Mouse (Mus musculus): ENCODE data around the gene 1700029H14Rik. TPM values are rescaled to one million over a fixed set of nuclear protein-coding genes. Genes with fewer than 3 reads are reported as not detected.

The 1700029H14Rik gene
- polyA plus RNA-seq (2012; rRNA removed), result 0.01 TPM in 1 of 2 replicates, not detected in the other

DNA sequence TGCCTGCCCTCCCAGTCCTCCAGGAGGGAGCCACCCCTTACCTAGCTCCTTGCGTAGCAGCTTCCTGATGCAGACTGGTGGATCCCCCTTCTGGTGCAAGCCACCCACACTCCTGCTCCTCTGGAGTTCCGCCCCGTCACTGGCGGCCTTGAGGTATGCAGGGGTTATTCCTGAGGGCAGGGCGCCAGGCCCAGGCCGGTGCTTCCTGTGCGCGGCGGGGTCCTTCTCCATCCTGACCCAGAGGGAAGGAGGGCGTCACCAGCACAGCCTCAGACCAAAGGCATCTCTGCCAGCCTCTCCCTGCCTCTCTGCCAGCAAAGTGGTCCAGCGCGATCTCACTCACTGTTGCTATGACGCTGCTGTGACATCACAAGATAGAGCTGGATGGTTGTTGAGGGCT lies at the start of gene 1700029H14Rik:
TSS of gene 1700029H14Rik (minus strand) at position 344 of the 400 bp plus-strand sequence.

Other genes with a start within 250 kb of the 1700029H14Rik start
- 98.6 and 119 TPM in 2 replicates for gene Tfdp1, start 223.7 kb downstream of the 1700029H14Rik start, polyA plus RNA-seq (2012; rRNA removed)
- not detected in 2 replicates for gene Atp4b, start 165.6 kb downstream of the 1700029H14Rik start, polyA plus RNA-seq (2012; rRNA removed)
- gene Grk1, start 157.4 kb downstream of the 1700029H14Rik start, polyA plus RNA-seq (2012; rRNA removed), result 0.01 and 0.02 TPM in 2 replicates
- gene Tmem255b, start 127.3 kb downstream of the 1700029H14Rik start, polyA plus RNA-seq (2012; rRNA removed), result not detected in 2 replicates
- 2.8 and 2.9 TPM in 2 replicates for gene Gas6, start 68.0 kb downstream of the 1700029H14Rik start, polyA plus RNA-seq (2012; rRNA removed)
- gene Rasa3, start 115.1 kb upstream of the 1700029H14Rik start, polyA plus RNA-seq (2012; rRNA removed), result 10.8 and 11.9 TPM in 2 replicates
- 0.05 and 0.07 TPM in 2 replicates for gene Cfap97d2, start 143.4 kb upstream of the 1700029H14Rik start, polyA plus RNA-seq (2012; rRNA removed)
- gene Cdc16, start 195.2 kb upstream of the 1700029H14Rik start, polyA plus RNA-seq (2012; rRNA removed), result 31.0 and 33.6 TPM in 2 replicates
- 9.1 and 10.0 TPM in 2 replicates for gene Upf3a, start 223.2 kb upstream of the 1700029H14Rik start, polyA plus RNA-seq (2012; rRNA removed)

Measured in liver, embryonic 14 days (tissue).